Mouse (Mus musculus): ENCODE data around the gene 4930442H23Rik.

DNA sequence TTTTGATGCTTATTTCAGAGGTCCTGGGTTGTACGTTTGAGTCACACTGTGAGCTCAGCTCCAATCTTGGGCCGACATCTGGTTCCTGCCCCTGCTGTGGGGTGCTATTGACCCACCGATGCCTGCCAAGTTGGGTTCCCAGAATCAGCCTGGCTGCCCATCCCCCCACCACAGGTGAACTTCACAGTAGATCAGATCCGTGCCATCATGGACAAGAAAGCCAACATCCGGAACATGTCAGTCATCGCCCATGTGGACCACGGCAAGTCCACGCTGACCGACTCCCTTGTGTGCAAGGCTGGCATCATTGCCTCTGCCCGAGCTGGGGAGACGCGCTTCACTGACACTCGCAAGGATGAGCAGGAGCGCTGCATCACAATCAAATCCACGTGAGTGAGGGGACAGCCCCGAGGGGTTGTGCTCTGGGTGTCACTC, 6.1 kb downstream of the 4930442H23Rik start:
- TF ChIP-seq CTCF (IDR thresholded peaks at IDR 0.05; ENCODE audit: extremely low read depth, insufficient read length, insufficient replicate concordance, low read depth, low read length) = no peak
- no peak for TF ChIP-seq POLR2A (IDR thresholded peaks at IDR 0.05; ENCODE audit: low read depth, low read length)
